Mouse (Mus musculus) forebrain, postnatal 0 days (tissue): ENCODE measurements around the gene Usp34. TPM values are rescaled to one million over a fixed set of nuclear protein-coding genes. Genes with fewer than 3 reads are reported as not detected.
A peak's percentile ranks its signal among the peaks of the same experiment; 100 is the strongest.
"Not testable (repeated sequence)": the region's sequence is repeated elsewhere in the genome, so short reads cannot be mapped to it uniquely, and the experiment has no call there.

Source experiments
- ATAC-seq: fragments of 200-750 bp; cut with Nextera tagmentation; 2 replicates; pipeline ENCODE4 v1.8.0; 2017; ENCODE audit warnings: mild to moderate bottlenecking, moderate library complexity
- DNase-seq: peaks from one replicate; pipeline ENCODE4 v3.0.0-alpha.2; 2015
- H3K27ac ChIP-seq: fragments of 300-500 bp; sonication (generic); 2 replicates; pipeline ENCODE4 v1.5.1; 2014; ENCODE audit warnings: low read depth, mild to moderate bottlenecking, antibody characterized with exemption, low read length, moderate library complexity, mixed read lengths
- H3K27me3 ChIP-seq: fragments of 300-500 bp; sonication (generic); 2 replicates; pipeline ENCODE4 v1.6.1; 2014; ENCODE audit warnings: mild to moderate bottlenecking, low read length, mixed read lengths; ENCODE audit not compliant: insufficient read depth
- H3K36me3 ChIP-seq: fragments of 300-500 bp; sonication (generic); 2 replicates; pipeline ENCODE4 v1.6.1; 2014; ENCODE audit warnings: mild to moderate bottlenecking, moderate library complexity; ENCODE audit not compliant: insufficient read depth
- H3K4me1 ChIP-seq: fragments of 300-500 bp; sonication (generic); 2 replicates; pipeline ENCODE4 v1.6.1; 2014; ENCODE audit warnings: antibody characterized with exemption; ENCODE audit not compliant: insufficient read depth
- H3K4me2 ChIP-seq: fragments of 300-500 bp; sonication (generic); 2 replicates; pipeline ENCODE4 v1.6.1; 2014; ENCODE audit warnings: low read depth, mild to moderate bottlenecking, moderate library complexity
- H3K4me3 ChIP-seq: fragments of 300-500 bp; sonication (generic); 2 replicates; pipeline ENCODE4 v1.5.1; 2014; ENCODE audit warnings: low read depth, low read length, mixed read lengths
- H3K9ac ChIP-seq: fragments of 300-500 bp; sonication (generic); 2 replicates; pipeline ENCODE4 v1.6.1; 2014; ENCODE audit warnings: mild to moderate bottlenecking
- H3K9me3 ChIP-seq: fragments of 300-500 bp; sonication (generic); 2 replicates; pipeline ENCODE4 v1.6.1; 2016; ENCODE audit warnings: low read length
- CTCF ChIP-seq: sonication (generic); IDR thresholded peaks from 2 replicates; pipeline ENCODE4 v1.5.1; 2016; ENCODE audit warnings: antibody characterized with exemption, control low read depth, low read depth
- WGBS: fragments of 180-500 bp; shearing (Covaris S2); extraction: QIAGEN DNeasy Blood & Tissue Kit; methylation state at CpG from one replicate; pipeline ENCODE4 v1.1.7; 2014; 5-methylcytosine and 5-hydroxymethylcytosine counted together
- polyA plus RNA-seq: library from polyadenylated mRNA; unstranded; fragments of >200 nt; fragmentation: Nextera tagmentation; extraction: Ambion mirVana; gene quantifications from 2 replicates; pipeline ENCODE4 v1.2.1, GENCODE M21; 2015
- total RNA-seq: library from RNA; depleted of rRNA; stranded (reverse); fragments of >200 nt; gene quantifications from 2 replicates; pipeline ENCODE4 v1.2.3, GENCODE M21; 2014

The Usp34 gene
- total and polyA plus RNA-seq, 2 experiments from 2014 or later, result 24.5 to 126 TPM

DNA sequence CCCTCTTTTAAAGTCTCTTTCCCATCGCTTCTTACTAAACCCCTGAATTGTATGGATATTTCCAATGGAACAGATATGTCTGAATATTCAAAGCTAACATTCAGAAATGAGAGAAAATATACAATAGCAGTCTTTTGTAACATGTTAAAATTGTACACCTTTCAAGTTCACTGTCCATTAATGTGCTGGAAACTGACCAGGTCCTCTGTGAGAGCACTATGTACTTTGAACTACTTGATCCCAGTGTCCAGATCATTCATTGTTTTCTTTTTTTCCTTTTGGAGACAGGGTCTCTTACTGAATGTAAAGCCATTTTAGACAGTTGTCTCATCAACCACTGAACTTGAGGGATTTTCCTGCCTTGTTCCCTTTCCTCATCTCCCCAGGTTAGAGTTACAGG lies 3.6 kb upstream of the Usp34 start:
- Histone ChIP-seq H3K4me2 (no peak overlapping the region), H3K27ac (no peak overlapping the region), H3K27me3 (no peaks in the 10 kb centered on the region), H3K4me1 (no peaks in the 10 kb centered on the region), H3K36me3 (no peaks in the 10 kb centered on the region), H3K9me3 (no peaks in the 10 kb centered on the region), H3K9ac (no peak overlapping the region), H3K4me3 (no peak overlapping the region)
- no peak for ATAC-seq
- DNase-seq, result no peak
- WGBS, result 82% methylated on average over 1 of the region's 1 CpGs
- TF ChIP-seq CTCF, result no peak

DNA sequence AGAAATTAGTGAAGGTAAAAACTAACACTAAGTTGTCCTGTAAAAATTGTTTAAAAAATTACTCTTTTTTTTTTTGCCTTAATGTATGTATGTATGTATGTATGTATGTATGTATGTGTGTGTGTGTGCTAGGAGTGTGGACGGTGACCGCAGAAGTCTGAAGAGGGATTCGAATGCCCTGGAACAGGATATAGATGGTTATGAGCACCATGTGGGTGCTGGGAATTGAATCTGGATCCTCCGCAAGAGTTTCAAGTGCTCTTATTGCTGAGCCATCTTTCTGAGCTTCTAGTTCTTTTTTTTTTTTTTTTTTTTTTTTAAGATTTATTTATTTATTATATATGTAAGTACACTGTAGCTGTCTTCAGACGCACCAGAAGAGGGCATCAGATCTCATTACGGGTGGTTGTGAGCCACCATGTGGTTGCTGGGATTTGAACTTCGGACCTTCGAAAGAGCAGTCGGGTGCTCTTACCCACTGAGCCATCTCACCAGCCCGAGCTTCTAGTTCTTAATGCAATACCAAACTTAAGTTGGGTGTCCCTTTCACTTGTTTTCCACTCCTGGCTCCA lies 1.5 kb upstream of the Usp34 start:
- not testable (repeated sequence) for H3K27me3 ChIP-seq, ATAC-seq, H3K4me1 ChIP-seq, H3K9me3 ChIP-seq, H3K36me3 ChIP-seq
- H3K4me3 ChIP-seq, result peak overlapping the region; percentile 95
- H3K27ac ChIP-seq, result peak overlapping the region; percentile 99
- H3K9ac ChIP-seq, result peak overlapping the region; percentile 95
- peak; percentile 6 for DNase-seq
- H3K4me2 ChIP-seq, result peak overlapping the region; percentile 50
- WGBS, result 38% methylated on average over 10 of the region's 10 CpGs

DNA sequence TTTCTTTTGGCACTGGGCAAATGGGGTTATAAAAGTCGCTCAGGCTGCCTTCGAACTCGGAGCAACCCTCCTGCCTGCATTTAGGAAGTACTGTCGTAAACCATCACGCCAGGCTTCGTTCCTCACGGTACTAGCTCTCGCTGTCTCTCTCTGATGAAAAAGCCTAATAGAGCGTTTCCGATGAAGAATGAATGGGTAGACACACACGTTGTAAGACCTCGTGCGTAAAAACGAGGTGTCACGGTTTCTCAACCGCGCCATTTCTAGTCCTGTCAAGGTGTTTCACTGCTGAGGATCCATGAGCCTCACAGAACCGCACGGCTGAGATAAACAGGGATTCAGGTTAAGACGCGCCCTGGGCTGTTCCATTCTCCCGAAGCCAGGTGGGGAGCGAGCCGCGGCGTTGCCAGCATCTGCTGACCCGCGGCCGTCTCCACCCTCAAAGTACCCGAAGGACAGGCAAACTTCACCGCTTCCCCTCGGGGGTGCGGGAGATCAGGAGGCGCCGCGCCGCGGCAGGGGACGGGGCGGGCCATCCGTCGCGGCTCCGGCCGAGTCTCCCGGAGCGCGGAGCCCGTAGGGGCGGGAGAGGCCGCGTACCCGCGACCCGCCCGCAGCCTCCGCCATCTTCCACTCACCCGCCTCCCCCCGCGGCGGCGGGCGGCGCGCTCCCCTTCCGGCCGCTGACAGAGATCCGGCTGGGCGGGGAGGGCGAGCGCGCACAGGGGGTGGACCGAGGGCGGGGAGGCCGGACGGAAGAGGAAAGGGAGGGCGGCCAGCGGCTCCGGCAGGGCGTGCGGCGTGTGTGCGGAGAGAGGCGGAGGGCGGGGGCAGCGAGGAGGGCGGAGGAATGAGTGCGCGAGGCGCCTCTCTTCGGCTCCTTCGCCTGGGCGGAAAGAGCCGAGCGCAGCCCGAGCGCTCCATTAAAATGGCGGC lies 754 bp upstream of the Usp34 start:
- Histone ChIP-seq H3K36me3 (no peaks in the 10 kb centered on the region), H3K9ac (peak overlapping the region; percentile 95), H3K4me1 (0 out of 2 replicates have a peak, but pooled peaks cover 5% of the 10 kb centered on the region), H3K4me3 (peak overlapping the region; percentile 95), H3K9me3 (no peaks in the 10 kb centered on the region), H3K27ac (peak overlapping the region; percentile 99), H3K4me2 (peak overlapping the region; percentile 50), H3K27me3 (no peaks in the 10 kb centered on the region)
- TF ChIP-seq CTCF, result 0 out of 2 replicates have a peak, but pooled peaks have one; percentile 3
- WGBS, result under 1% methylated on average over 80 of the region's 98 CpGs
- DNase-seq (peak; percentile 95), ATAC-seq (peak; percentile 93)

DNA sequence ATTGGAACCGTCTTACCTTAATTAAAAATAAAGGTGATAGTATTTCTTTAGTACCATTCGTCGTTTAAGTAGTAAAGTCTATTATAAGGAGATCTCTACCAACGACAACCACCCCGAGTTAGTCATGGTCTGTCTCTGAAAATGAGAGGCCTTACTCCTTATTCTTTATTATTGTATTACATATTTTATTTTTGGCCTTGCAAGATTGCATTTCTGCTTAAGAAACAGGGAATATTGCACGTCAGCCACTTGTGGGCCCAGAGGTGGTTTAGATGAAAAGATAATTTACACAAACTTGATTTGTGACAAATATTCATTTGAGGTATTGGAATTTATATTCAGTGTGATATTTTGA lies 848 bp downstream of the Usp34 start:
- Histone ChIP-seq H3K4me1 (0 out of 2 replicates have a peak, but pooled peaks cover 5% of the 10 kb centered on the region), H3K27ac (peak overlapping the region; percentile 99; the same call in 1 of the 2 replicates), H3K9me3 (no peaks in the 10 kb centered on the region), H3K4me3 (peak overlapping the region; percentile 95), H3K27me3 (no peaks in the 10 kb centered on the region), H3K36me3 (no peaks in the 10 kb centered on the region), H3K4me2 (peak overlapping the region; percentile 67), H3K9ac (peak overlapping the region; percentile 95)
- 2% methylated on average over 6 of the region's 6 CpGs for WGBS
- TF ChIP-seq CTCF, result no peak
- ATAC-seq, result no peak
- no peak for DNase-seq

DNA sequence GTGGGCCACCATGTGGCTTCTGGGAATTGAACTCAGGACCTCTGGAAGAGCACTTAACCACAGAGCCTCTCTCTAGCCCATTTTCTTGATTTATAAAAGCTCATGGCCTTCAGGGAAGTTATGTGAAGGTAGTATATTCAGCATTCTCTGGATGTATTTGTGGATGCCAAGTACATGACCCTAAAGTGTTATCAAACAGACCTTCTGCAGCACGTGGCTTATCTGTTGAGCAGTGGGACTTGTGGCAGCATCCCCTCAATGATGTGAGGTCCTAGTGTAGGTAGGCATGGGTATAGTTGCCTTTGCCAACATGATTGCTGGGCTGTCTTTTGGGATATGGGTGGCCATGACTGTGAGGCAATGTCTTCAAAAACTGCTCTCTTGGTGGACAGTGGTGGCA lies 6.8 kb downstream of the Usp34 start:
- Histone ChIP-seq H3K4me2 (no peak overlapping the region), H3K4me3 (no peak overlapping the region), H3K9ac (no peak overlapping the region), H3K36me3 (no peaks in the 10 kb centered on the region), H3K27ac (no peak overlapping the region), H3K27me3 (no peaks in the 10 kb centered on the region), H3K4me1 (0 out of 2 replicates have a peak, but pooled peaks cover 2% of the 10 kb centered on the region), H3K9me3 (no peaks in the 10 kb centered on the region)
- ATAC-seq (no peak), DNase-seq (no peak)
- TF ChIP-seq CTCF, result no peak
- WGBS, result 94% methylated on average over 1 of the region's 1 CpGs

DNA sequence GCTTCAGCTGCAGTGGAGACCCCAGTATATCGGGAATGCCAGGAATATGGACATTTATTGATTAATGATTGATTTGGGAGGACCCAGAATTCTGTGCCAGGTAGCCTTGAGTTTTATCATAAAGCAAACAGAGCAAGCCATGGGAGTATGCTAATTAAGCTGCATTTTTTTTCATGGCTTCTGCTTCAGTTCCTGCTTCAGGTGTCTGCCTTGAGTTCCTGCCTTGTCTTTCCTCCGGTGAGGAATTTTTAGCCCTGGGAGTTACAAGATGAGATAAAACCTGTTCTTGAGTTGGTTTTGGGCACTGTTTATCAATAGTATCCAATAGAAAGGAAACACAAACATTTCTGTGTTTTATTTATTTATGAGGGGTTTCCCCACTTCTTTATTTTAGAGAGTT lies 22.7 kb downstream of the Usp34 start:
- no peaks in the 10 kb centered on the region for H3K36me3 ChIP-seq
- H3K27me3 ChIP-seq, result no peaks in the 10 kb centered on the region
- no peaks in the 10 kb centered on the region for H3K4me1 ChIP-seq
- TF ChIP-seq CTCF, result no peak
- H3K27ac ChIP-seq, result no peak overlapping the region
- no peak overlapping the region for H3K9ac ChIP-seq
- no peak overlapping the region for H3K4me3 ChIP-seq
- 87% methylated on average over 2 of the region's 2 CpGs for WGBS
- no peak overlapping the region for H3K4me2 ChIP-seq
- no peak for DNase-seq
- no peak for ATAC-seq
- H3K9me3 ChIP-seq, result no peaks in the 10 kb centered on the region

DNA sequence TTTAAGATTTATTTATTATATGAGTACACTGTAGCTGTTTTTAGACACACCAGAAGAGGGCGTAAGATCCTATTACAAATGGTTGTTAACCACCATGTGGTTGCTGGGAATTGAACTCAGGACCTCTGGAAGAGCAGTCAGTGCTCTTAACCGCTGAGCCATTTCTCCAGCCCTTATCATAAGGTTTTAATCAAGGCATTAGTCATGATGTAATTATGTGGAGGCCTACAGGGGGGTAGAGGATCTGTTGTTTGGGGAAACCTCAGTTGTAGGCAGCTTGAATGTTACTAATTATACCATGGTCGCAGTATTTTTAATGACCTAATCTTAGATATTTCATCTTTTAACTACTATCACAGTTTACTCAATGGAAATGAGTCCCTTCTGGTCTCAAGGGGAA lies 25.4 kb downstream of the Usp34 start:
- WGBS, result 78% methylated on average over 3 of the region's 3 CpGs
- H3K4me2 ChIP-seq, result no peak overlapping the region

More for the DNA sequence above, 25.4 kb downstream of the Usp34 start:
- Histone ChIP-seq H3K36me3 (no peaks in the 10 kb centered on the region), H3K4me1 (no peaks in the 10 kb centered on the region), H3K27me3 (no peaks in the 10 kb centered on the region), H3K4me3 (no peak overlapping the region), H3K9me3 (no peaks in the 10 kb centered on the region), H3K9ac (no peak overlapping the region), H3K27ac (no peak overlapping the region)
- no peak for TF ChIP-seq CTCF
- no peak for DNase-seq
- no peak for ATAC-seq
